Mouse (Mus musculus) E14TG2a.4 (cell line): Measurements from ENCODE around the gene Dock4.

Source experiments
- CTCF ChIP-seq: conservative IDR thresholded peaks from 2 replicates; pipeline ENCODE4 v1.5.1; 2014; ENCODE audit warnings: low read length
- NANOG ChIP-seq: IDR thresholded peaks from 2 replicates; pipeline ENCODE4 v1.6.1; 2014; ENCODE audit warnings: borderline replicate concordance, low read length, mixed read lengths
- POU5F1 ChIP-seq: IDR thresholded peaks from 2 replicates; pipeline ENCODE4 v1.6.1; 2014; ENCODE audit warnings: low read length, borderline replicate concordance

DNA sequence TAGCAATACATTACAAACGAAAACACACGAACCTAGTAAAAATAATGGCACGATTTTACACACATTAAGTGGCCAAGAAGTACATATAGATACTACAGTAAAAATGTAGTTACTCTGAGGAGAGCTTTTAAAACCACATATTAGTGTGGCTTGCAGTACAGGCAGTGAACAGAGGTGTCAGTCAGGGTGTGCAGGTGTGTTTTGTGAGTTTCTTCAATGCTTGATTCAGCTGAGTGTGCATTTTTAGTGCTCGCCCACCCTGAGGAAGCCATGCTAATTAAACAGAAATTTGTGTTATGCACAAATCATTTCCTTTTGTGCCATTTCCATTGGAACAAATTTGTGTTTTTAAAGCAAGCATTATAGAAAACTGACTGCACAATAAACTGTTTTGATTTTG is 77.3 kb downstream of the Dock4 start:
- TF ChIP-seq CTCF (no peak), POU5F1 (no peak), NANOG (no peak)
